Mouse (Mus musculus) heart, adult 2 months (tissue): ENCODE measurements around the gene Arsk.

ENCODE experiments used
- CTCF ChIP-seq: fragments of 200-600 bp; IDR thresholded peaks from 2 replicates; pipeline ENCODE4 v1.8.1; 2022; ENCODE audit warnings: antibody characterized with exemption, mild to moderate bottlenecking, moderate library complexity
- EP300 ChIP-seq: fragments of 200-500 bp; IDR thresholded peaks from 2 replicates; pipeline ENCODE4 v1.6.1; 2011; ENCODE audit warnings: low read depth, low read length, control low read depth; ENCODE audit not compliant: insufficient read depth
- POLR2A ChIP-seq: fragments of 200-500 bp; IDR thresholded peaks from 2 replicates; pipeline ENCODE4 v1.6.1; 2011; ENCODE audit warnings: mild to moderate bottlenecking, low read depth, low read length, control low read depth; ENCODE audit not compliant: insufficient read depth

GRCm38 (mm10) chr13:76101989-76102388 lies 3.5 kb upstream of the Arsk start:
- TF ChIP-seq POLR2A (no peak), CTCF (no peak), EP300 (no peak)
